Mouse (Mus musculus): ENCODE results near the gene Miip.
"Not testable (repeated sequence)": the region's sequence is repeated elsewhere in the genome, so short reads cannot be mapped to it uniquely, and the experiment has no call there.

The Miip gene

GRCm38 (mm10) chr4:147875852-147876575 is 7.4 kb upstream of the Miip start:
- DNase-seq (ENCODE audit: low read depth, low spot score): no peak

- DNase-seq (ENCODE audit: low read depth, low spot score): no peak
Observed at GRCm38 (mm10) chr4:147869238-147869637, 622 bp upstream of the Miip start.

GRCm38 (mm10) chr4:147867563-147868449 is 810 bp downstream of the Miip start:
- no peak for DNase-seq (ENCODE audit: low read depth, low spot score)

GRCm38 (mm10) chr4:147866793-147867192 is 1.8 kb downstream of the Miip start:
- DNase-seq (ENCODE audit: low read depth, low spot score): not testable (repeated sequence)

GRCm38 (mm10) chr4:147866056-147866455 is 2.6 kb downstream of the Miip start:
- DNase-seq (ENCODE audit: low read depth, low spot score): no peak

- DNase-seq (ENCODE audit: low read depth, low spot score): no peak
Observed at GRCm38 (mm10) chr4:147865651-147866050, 3.0 kb downstream of the Miip start.

GRCm38 (mm10) chr4:147862051-147862450 is 6.6 kb downstream of the Miip start:
- no peak for DNase-seq (ENCODE audit: low read depth, low spot score)

- no peak for DNase-seq (ENCODE audit: low read depth, low spot score)
Observed at GRCm38 (mm10) chr4:147850776-147851175, 17.8 kb downstream of the Miip start.

- DNase-seq (ENCODE audit: low read depth, low spot score): no peak
Observed at GRCm38 (mm10) chr4:147848584-147848991, 20.0 kb downstream of the Miip start.

- peak; percentile 67 for DNase-seq (ENCODE audit: low read depth, low spot score)
Observed at GRCm38 (mm10) chr4:147847614-147848583, 20.7 kb downstream of the Miip start, which contains the start of gene Zfp933. Gene Zfp933 (minus strand): TSS chr4:147848366.

GRCm38 (mm10) chr4:147842871-147843270 is 25.7 kb downstream of the Miip start:
- DNase-seq (ENCODE audit: low read depth, low spot score): no peak

GRCm38 (mm10) chr4:147839282-147839681 is 29.3 kb downstream of the Miip start:
- DNase-seq (ENCODE audit: low read depth, low spot score): not testable (repeated sequence)

GRCm38 (mm10) chr4:147824389-147824788 is 44.2 kb downstream of the Miip start:
- no peak for DNase-seq (ENCODE audit: low read depth, low spot score)

GRCm38 (mm10) chr4:147821414-147821813 is 47.2 kb downstream of the Miip start:
- DNase-seq (ENCODE audit: low read depth, low spot score): not testable (repeated sequence)

GRCm38 (mm10) chr4:147819659-147820058 is 49.0 kb downstream of the Miip start:
- DNase-seq (ENCODE audit: low read depth, low spot score): not testable (repeated sequence)

GRCm38 (mm10) chr4:147814592-147815167 is 53.9 kb downstream of the Miip start:
- DNase-seq (ENCODE audit: low read depth, low spot score): no peak

- DNase-seq (ENCODE audit: low read depth, low spot score): no peak
Observed at GRCm38 (mm10) chr4:147813249-147813765, 55.3 kb downstream of the Miip start.
